Mouse (Mus musculus): ENCODE results near the gene Actn4. TPM values are rescaled to one million over a fixed set of nuclear protein-coding genes. Genes with fewer than 3 reads are reported as not detected.
A peak's percentile ranks its signal among the peaks of the same experiment; 100 is the strongest.
"Not testable (repeated sequence)": the region's sequence is repeated elsewhere in the genome, so short reads cannot be mapped to it uniquely, and the experiment has no call there.

Actn4 gene
- polyA plus RNA-seq, 1 experiment from 2014 or later: 140 TPM

DNA sequence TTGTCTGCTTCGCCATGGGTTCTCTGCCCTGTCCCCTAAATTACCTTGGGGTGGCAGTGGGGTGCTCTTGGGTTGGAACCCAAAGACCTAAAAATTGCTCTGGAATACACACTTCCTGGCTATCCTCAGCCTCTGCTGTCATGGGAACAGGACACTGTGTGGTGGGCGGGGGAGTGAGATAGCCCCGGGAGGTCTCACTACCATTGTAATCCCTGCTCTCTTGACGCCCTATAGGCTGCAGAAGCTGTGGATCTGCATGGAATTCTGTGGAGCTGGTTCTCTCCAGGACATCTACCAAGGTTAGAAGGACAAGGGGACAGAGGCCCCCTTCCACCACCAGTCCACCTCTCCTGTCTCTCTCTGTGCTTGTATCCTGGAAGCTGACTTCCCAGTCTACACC is 21.7 kb upstream of the Actn4 start:
- no peak overlapping the region for H3K27ac ChIP-seq
- H3K27me3 ChIP-seq (replicated peaks): no peaks in the 10 kb centered on the region
- WGBS: 71% methylated on average over 4 of the region's 4 CpGs
- no peak overlapping the region for H3K4me3 ChIP-seq
- H3K9me3 ChIP-seq: no peaks in the 10 kb centered on the region
- no peak overlapping the region for H3K4me2 ChIP-seq
- H3K36me3 ChIP-seq (replicated peaks): 0 out of 2 replicates have a peak, but pooled peaks cover under 1% of the 10 kb centered on the region
- peaks cover 21% of the 10 kb centered on the region for H3K4me1 ChIP-seq
- no peak overlapping the region for H3K9ac ChIP-seq
- ATAC-seq (replicated peaks): no peak

DNA sequence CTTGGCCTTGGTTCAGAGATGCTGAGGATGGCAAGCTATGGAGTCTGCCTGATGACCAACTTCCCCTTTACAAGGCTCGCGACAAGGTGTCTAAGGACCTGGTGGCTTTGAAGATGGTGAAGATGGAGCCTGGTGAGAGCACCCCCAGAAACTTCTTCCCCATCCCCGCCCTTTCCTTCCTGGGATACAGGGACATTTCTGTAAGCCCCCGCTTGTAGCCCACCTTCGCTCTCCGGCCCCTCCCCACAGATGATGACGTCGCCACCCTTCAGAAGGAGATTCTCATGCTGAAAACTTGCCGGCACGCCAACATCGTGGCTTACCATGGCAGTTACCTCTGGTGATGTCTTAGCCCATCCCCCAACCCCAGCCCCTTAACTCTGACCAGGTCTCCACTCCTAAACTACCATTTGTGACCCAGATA is 21.0 kb upstream of the Actn4 start:
- Histone ChIP-seq H3K27me3 (replicated peaks) (no peaks in the 10 kb centered on the region), H3K27ac (no peak overlapping the region), H3K4me3 (no peak overlapping the region), H3K9ac (0 out of 2 replicates have a peak overlapping the region, but pooled peaks have one; percentile 54), H3K4me2 (no peak overlapping the region), H3K36me3 (replicated peaks) (peaks cover 8% of the 10 kb centered on the region), H3K4me1 (peaks cover 21% of the 10 kb centered on the region), H3K9me3 (no peaks in the 10 kb centered on the region)
- 77% methylated on average over 11 of the region's 11 CpGs for WGBS
- ATAC-seq (replicated peaks): no peak

DNA sequence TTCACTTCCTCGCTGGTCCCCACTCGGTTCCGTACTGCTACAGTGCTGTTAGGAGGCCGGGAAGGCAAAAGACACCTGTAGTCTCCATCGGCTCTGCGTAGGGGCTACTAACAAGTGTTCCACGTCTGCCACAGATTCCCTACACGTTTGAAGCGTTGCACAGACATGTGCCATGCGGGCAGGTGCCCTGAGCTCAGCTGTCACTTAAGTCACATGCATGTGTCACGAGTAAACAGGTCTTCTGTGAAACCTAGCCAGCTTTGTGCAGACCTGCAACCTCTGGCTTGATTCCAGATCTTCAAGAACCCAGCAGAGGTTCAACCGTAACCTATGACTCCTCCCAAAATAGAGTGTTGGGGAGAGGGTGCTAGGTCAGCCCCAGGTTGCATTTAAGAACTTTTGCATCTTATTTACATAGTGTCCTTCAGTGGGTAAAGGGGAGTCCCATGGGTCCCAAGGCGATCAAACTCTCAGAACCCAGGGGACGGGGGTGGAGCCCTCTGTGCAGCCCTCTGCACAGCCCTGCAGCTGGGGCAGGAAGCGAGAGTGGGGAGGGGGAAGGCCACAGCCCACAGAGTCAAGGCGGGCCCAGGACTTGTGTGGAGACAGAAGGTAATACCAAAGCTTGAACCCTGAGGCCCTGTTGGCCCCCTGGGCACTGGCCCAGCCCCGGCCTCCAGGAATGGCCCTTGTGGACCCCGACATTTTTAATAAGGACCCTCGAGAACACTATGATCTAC is 20.3 kb upstream of the Actn4 start:
- H3K9me3 ChIP-seq: no peaks in the 10 kb centered on the region
- no peaks in the 10 kb centered on the region for H3K27me3 ChIP-seq (replicated peaks)
- peak; percentile 75 for ATAC-seq (replicated peaks)
- H3K36me3 ChIP-seq (replicated peaks): peaks cover 15% of the 10 kb centered on the region
- H3K9ac ChIP-seq: peak overlapping the region; percentile 54
- H3K27ac ChIP-seq: peak overlapping the region; percentile 79
- H3K4me2 ChIP-seq: peak overlapping the region; percentile 86
- 16% methylated on average over 19 of the region's 19 CpGs for WGBS
- H3K4me3 ChIP-seq: peak overlapping the region; percentile 73
- peaks cover 21% of the 10 kb centered on the region for H3K4me1 ChIP-seq

DNA sequence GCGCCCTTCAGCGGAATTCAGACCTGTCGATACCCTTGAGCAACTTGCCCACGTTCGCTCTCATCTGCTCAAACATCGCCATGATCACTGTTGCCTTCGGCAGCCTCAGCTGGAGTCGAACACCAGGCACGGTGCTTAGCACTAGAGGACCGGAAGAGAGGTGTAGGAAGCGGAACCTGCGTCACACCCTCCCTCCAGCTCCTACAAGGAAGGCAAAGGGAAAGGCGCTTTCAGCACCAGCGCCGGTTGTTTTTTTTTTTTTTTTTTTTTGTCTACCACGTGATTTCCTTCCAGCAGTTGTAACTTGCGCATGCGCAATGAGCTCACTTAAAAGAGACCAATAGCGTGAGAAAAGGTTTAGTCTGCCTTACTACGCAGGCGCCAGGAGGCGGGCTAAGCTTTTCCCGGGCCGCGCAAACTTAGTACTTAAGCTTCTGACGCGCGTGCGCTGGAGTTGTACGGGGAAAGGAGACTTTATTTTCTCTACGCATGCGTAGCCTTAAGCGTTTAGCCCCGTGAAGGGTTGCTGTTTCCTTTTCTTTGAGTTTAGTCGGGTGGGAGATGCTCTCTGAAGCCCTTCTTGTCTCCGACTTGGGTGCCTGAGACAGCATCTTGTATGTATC is 19.6 kb upstream of the Actn4 start, which contains the start of the genes Eif3k and Map4k1:
Gene Eif3k (minus strand): TSS at position 214 of the 623 bp plus-strand sequence.
Gene Map4k1 (plus strand): TSS at position 400 of the 623 bp plus-strand sequence.
- ATAC-seq (replicated peaks): peak; percentile 97
- H3K4me3 ChIP-seq: peak within 1 kb of the TSS; percentile 73
- peak within 1 kb of the TSS; percentile 66 for H3K9ac ChIP-seq
- WGBS: under 1% methylated on average over 34 of the region's 36 CpGs
- peak within 1 kb of the TSS; percentile 86 for H3K4me2 ChIP-seq
- H3K27ac ChIP-seq: peak within 1 kb of the TSS; percentile 79
- no peaks in the 10 kb centered on the region for H3K27me3 ChIP-seq (replicated peaks)
- H3K9me3 ChIP-seq: no peaks in the 10 kb centered on the region
- peaks cover 17% of the 10 kb centered on the region for H3K36me3 ChIP-seq (replicated peaks)
- peaks cover 21% of the 10 kb centered on the region for H3K4me1 ChIP-seq

DNA sequence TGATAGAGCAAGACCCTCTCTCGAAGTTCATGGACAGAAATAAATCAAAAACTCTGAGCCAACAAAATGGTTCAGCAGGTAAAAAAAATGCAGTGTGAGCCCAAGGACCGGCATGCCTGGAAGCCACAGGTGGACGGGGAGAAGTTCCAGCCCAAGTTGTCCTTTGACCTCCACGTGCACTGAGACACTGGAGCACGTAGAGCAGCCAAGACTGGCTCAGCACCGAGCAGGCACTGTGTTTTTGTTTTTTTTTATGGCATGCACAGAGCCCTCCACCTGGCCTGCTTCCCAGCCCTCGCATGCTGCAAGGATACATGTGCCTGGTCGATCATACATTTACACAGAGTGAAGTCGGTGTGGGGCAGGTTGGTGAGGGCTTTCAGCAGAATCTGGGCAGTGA is 15.4 kb upstream of the Actn4 start:
- ATAC-seq (replicated peaks): no peak
- Histone ChIP-seq H3K27ac (no peak overlapping the region), H3K4me2 (no peak overlapping the region), H3K9me3 (no peaks in the 10 kb centered on the region), H3K36me3 (replicated peaks) (peaks cover 31% of the 10 kb centered on the region), H3K4me3 (no peak overlapping the region), H3K9ac (no peak overlapping the region), H3K27me3 (replicated peaks) (no peaks in the 10 kb centered on the region), H3K4me1 (peaks cover 15% of the 10 kb centered on the region)
- WGBS: 90% methylated on average over 9 of the region's 9 CpGs

DNA sequence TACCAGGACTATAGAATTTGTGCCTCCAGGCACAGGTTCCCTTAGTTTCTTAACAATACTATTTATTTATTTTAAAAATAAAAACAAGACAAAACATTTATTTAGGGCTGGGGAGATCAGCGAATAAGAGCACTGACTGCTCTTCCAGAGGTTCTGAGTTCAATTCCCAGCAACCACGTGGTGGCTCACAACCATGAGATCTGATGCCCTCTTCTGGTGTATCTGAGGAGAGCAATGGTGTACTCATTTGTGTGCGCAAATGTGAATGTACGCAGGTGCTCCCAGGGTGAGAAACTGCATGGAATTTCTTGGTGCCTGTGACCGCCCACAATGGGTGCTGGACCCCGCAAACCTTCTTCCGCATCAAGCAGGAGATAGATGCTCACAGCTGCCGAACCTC is 10.9 kb upstream of the Actn4 start:
- Histone ChIP-seq H3K4me1 (no peaks in the 10 kb centered on the region), H3K9me3 (no peaks in the 10 kb centered on the region), H3K4me2 (no peak overlapping the region), H3K27me3 (replicated peaks) (no peaks in the 10 kb centered on the region), H3K9ac (no peak overlapping the region), H3K36me3 (replicated peaks) (peaks cover 31% of the 10 kb centered on the region), H3K4me3 (no peak overlapping the region), H3K27ac (no peak overlapping the region)
- ATAC-seq (replicated peaks): no peak
- WGBS: 83% methylated on average over 8 of the region's 8 CpGs

DNA sequence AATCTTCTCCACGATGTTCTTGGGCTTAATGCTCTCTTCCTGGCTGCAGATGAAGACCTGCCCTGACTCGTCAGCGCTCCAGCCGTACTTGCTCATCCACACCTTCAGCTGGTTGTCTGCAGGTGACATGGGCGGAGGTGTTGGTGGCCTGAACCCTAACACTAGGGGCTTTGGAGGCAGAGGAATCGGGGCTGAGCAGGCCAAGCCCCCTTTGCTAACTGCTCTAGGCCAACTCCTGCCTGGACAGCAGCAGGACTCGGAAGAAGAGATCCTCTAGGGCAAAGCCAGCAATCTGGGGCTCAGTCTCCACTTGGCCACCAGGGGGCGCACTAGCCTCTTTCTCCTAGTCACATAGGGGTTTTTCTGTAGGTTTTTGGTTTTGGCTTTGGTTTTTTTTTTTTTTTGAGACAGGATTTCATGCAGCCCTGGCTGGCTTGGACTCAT is 10.4 kb upstream of the Actn4 start:
- Histone ChIP-seq H3K9me3 (no peaks in the 10 kb centered on the region), H3K27ac (no peak overlapping the region), H3K36me3 (replicated peaks) (peaks cover 26% of the 10 kb centered on the region), H3K4me1 (no peaks in the 10 kb centered on the region), H3K9ac (no peak overlapping the region), H3K27me3 (replicated peaks) (no peaks in the 10 kb centered on the region), H3K4me3 (no peak overlapping the region), H3K4me2 (no peak overlapping the region)
- WGBS: 71% methylated on average over 8 of the region's 8 CpGs
- ATAC-seq (replicated peaks): 0 out of 2 replicates have a peak, but pooled peaks have one; percentile 16

DNA sequence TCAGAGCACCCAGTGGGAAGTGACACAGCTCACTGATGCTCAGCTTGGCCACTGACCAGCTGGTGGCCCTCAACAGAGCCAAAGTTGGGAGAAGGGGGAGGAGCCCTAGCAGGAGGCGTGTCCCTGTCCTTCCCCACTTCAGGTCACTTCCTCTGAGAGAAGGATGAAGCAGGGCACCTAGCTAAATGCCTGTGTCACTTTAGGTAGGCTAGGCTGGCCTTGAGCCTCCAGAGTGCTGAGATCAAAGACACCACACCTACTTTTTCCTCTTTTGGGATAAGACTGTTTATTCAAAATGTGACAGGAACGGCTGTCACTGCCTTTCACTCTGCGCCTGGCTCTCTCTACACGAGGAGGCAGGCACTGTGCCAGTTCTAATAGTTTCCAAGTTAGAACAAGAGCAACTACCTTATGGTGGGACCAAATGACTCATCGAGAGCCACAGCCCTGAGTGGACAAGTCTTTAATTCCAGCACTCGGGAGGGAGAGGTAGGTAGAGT is 9.7 kb upstream of the Actn4 start:
- Histone ChIP-seq H3K9ac (no peak overlapping the region), H3K9me3 (no peaks in the 10 kb centered on the region), H3K4me2 (no peak overlapping the region), H3K27ac (no peak overlapping the region), H3K4me3 (no peak overlapping the region), H3K36me3 (replicated peaks) (peaks cover 23% of the 10 kb centered on the region; the same call in 1 of the 2 replicates), H3K27me3 (replicated peaks) (no peaks in the 10 kb centered on the region), H3K4me1 (no peaks in the 10 kb centered on the region)
- WGBS: 89% methylated on average over 6 of the region's 6 CpGs
- ATAC-seq (replicated peaks): no peak

DNA sequence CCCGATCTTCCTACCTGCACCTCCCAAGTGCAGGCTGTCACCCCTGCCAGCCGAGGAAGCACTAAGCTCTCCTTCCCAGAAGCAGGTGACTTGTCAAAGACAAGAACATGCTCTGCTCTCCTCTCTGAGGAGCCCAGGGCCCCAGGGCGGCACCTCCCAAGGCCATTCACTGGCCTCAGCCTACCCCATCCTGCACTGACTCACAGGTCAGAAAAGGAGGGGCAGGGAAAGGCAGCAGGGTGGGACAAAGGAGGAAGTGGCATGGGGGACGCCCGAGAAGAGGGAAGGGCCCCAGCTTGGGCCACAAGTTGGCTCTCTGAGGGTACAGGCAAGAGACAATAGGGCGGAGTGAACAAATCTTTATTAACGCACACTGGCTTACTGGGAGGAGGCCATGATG is 8.9 kb upstream of the Actn4 start:
- no peaks in the 10 kb centered on the region for H3K27me3 ChIP-seq (replicated peaks)
- no peaks in the 10 kb centered on the region for H3K9me3 ChIP-seq
- H3K4me2 ChIP-seq: no peak overlapping the region
- no peaks in the 10 kb centered on the region for H3K4me1 ChIP-seq
- no peak overlapping the region for H3K27ac ChIP-seq
- no peak overlapping the region for H3K4me3 ChIP-seq
- WGBS: 89% methylated on average over 7 of the region's 7 CpGs
- H3K36me3 ChIP-seq (replicated peaks): peaks cover 19% of the 10 kb centered on the region; the same call in 1 of the 2 replicates
- no peak overlapping the region for H3K9ac ChIP-seq
- no peak; the same call in 1 of the 2 replicates for ATAC-seq (replicated peaks)

DNA sequence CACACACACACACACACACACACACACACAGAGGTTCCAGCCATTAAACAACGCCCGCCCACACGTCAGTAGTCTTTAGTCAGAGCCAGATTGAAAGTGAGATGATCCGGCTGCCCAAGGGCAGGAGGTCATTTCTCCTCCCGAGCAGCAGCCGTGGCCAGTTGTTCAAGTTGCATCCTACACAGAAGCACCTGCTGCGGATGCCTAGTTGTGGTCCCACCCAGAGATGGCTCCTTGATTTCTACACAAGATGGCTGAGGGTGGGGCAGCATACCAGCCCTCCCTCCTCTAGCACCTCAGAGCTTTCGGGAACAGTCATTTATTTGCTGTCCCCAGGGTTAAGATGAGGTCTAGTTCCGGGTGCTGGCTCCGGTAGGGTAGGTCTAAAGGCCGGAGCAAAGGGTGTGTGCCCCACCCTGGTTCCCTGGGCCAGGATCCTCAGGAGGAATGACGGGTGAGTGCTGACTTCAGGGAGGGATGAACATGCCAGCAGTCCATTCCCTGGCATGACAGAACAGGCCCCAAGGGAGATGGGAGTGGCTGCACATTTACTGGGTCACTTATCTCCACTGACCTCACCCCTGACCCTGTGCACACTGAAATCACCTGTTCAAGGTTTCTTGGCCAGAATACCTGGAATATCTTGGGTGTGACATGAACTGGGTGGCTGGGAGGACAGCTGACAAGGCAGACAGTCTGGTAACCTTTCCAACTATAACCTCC is 7.7 kb upstream of the Actn4 start:
- H3K9ac ChIP-seq: no peak overlapping the region
- H3K4me3 ChIP-seq: no peak overlapping the region
- 82% methylated on average over 12 of the region's 12 CpGs for WGBS
- H3K27ac ChIP-seq: no peak overlapping the region
- H3K4me1 ChIP-seq: no peaks in the 10 kb centered on the region
- H3K4me2 ChIP-seq: no peak overlapping the region
- H3K36me3 ChIP-seq (replicated peaks): peaks cover 19% of the 10 kb centered on the region; the same call in 1 of the 2 replicates
- H3K27me3 ChIP-seq (replicated peaks): no peaks in the 10 kb centered on the region
- no peaks in the 10 kb centered on the region for H3K9me3 ChIP-seq
- no peak for ATAC-seq (replicated peaks)

DNA sequence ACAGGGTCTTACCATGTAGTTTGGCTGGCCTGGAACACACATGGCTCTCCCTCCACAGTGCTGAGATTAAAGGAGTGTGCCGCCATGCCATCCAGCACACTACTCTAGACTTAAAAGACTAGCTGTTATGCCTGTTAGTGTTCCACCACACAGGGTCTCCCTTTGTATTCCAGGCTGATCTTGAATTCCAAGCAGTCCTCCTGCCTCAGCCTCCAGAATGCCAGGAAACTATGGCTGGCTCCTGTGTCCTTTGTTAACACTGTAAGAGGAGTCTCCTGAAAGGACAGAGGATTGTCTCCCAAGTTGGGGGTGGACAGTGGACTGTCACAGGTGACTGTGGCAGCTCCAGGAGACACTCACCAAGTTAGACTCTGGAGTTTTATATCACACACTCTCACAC is 7.1 kb upstream of the Actn4 start:
- H3K36me3 ChIP-seq (replicated peaks): peaks cover 19% of the 10 kb centered on the region; the same call in 1 of the 2 replicates
- H3K4me2 ChIP-seq: no peak overlapping the region
- ATAC-seq (replicated peaks): no peak
- H3K9ac ChIP-seq: no peak overlapping the region
- H3K9me3 ChIP-seq: no peaks in the 10 kb centered on the region
- H3K27ac ChIP-seq: no peak overlapping the region
- WGBS: 73% methylated on average over 1 of the region's 1 CpGs
- no peaks in the 10 kb centered on the region for H3K4me1 ChIP-seq
- no peak overlapping the region for H3K4me3 ChIP-seq
- no peaks in the 10 kb centered on the region for H3K27me3 ChIP-seq (replicated peaks)

DNA sequence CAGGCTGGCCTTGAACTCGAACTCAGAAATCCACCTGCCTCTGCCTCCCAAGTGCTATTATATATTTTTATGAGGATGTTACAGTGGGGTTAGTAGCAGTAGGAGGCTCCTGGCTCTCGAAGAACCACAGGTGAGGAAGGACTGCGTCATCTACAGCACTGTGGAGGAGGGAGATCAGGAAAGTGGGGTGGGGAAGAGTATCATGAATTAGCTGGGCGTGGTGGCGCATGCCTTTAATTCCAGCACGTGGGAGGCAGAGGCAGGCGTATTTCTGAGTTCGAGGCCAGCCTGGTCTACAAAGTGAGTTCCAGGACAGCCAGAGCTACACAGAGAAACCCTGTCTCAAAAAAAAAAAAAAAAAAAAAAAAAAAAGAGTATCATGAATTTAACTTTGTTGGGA is 6.0 kb upstream of the Actn4 start:
- H3K4me2 ChIP-seq; H3K4me3 ChIP-seq; H3K9ac ChIP-seq; H3K36me3 ChIP-seq (replicated peaks); H3K9me3 ChIP-seq; H3K27ac ChIP-seq; H3K27me3 ChIP-seq (replicated peaks); ATAC-seq (replicated peaks); H3K4me1 ChIP-seq: not testable (repeated sequence)
- 97% methylated on average over 8 of the region's 8 CpGs for WGBS
